Mouse (Mus musculus) right cerebral cortex, postnatal 4 days (tissue): ENCODE measurements at regions not wholly inside any gene's neighbourhood (a gene's known extent, or its start where the extent isn't known, plus 50 kb on each side); places are given as distances from the start of the nearest gene placed in this dataset.
A peak's percentile ranks its signal among the peaks of the same experiment; 100 is the strongest.
"Not testable (repeated sequence)": the region's sequence is repeated elsewhere in the genome, so short reads cannot be mapped to it uniquely, and the experiment has no call there.

Experiments
- DNase-seq: peaks from one replicate; pipeline ENCODE4 v3.0.0-alpha.2; 2022

GRCm38 (mm10) chr1:23316288-23316687 lies 81.3 kb downstream of the Ogfrl1 start:
- not testable (repeated sequence) for DNase-seq

- DNase-seq, result not testable (repeated sequence)
These were observed 82.7 kb downstream of the Ogfrl1 start for GRCm38 (mm10) chr1:23314863-23315262.

DNA sequence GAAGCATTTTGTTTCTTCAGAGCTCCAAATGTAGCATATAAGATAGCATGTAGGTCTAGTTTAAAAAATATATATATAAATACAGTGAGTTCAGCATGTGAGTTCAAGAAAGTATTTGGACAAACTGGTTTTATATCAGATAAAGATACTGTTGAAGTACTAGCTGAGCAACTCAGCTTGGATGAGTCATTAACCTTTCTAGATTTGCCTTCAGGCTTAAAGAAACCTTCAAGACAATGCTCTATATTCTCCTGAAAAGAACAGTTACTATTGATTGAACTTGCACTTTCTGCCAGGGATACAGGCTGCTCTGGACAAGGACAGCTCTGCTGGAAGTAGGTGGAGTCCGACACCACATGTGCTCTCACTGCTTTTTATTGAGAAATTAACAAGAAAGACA lies 104.9 kb downstream of the Ogfrl1 start:
- no peak for DNase-seq

- peak; percentile 47 for DNase-seq
These were observed 110.8 kb downstream of the Ogfrl1 start for GRCm38 (mm10) chr1:23286741-23287140.

DNA sequence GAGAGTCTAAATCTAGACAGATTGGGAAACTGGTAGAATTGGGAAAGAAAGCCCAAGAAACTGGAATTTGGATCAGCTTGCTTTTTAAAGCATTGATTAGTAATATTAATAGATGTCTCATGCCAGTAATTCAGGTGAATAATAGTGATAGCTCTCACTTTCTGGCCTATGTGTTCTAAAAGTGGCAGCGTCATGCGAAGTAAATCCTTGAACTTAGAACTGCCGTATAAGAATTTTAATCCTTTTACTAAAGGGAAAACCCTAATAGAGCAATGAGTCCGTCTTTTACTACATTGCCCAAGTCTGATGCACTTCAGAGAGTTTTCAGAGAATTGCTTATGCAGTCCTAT lies 114.7 kb downstream of the Ogfrl1 start:
- no peak for DNase-seq

- no peak for DNase-seq
These were observed 115.2 kb downstream of the Ogfrl1 start for GRCm38 (mm10) chr1:23282215-23282869.

DNA sequence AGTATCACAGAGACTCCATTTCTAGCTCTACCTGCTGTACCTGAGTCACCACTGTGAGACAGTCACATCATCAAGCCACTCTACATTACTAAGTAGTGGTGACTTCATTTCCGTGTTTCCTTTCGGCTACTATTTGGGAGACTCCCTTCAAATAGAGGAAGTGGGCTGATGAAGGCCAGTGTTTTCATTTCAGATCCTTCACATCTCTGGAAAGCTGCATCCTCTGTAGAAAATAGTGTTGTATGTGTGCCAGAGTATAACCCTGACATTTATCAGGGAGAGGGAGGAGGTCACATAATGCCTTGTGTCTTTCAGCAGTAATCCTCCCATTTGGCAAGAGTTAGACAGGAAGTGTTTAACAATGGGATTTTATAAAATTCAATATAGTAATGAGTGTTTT lies 117.7 kb downstream of the Ogfrl1 start:
- DNase-seq, result no peak

GRCm38 (mm10) chr1:23272077-23272476 lies 125.5 kb downstream of the Ogfrl1 start:
- DNase-seq, result no peak

GRCm38 (mm10) chr1:23270910-23271822 lies 126.4 kb downstream of the Ogfrl1 start:
- no peak for DNase-seq

- no peak for DNase-seq
These were observed 129.5 kb downstream of the Ogfrl1 start for GRCm38 (mm10) chr1:23268062-23268461.

GRCm38 (mm10) chr1:23265556-23266232 lies 131.9 kb downstream of the Ogfrl1 start:
- no peak for DNase-seq

- no peak for DNase-seq
These were observed 133.3 kb downstream of the Ogfrl1 start for GRCm38 (mm10) chr1:23264251-23264650.

GRCm38 (mm10) chr1:23263798-23264197 lies 133.8 kb downstream of the Ogfrl1 start:
- DNase-seq, result no peak

DNA sequence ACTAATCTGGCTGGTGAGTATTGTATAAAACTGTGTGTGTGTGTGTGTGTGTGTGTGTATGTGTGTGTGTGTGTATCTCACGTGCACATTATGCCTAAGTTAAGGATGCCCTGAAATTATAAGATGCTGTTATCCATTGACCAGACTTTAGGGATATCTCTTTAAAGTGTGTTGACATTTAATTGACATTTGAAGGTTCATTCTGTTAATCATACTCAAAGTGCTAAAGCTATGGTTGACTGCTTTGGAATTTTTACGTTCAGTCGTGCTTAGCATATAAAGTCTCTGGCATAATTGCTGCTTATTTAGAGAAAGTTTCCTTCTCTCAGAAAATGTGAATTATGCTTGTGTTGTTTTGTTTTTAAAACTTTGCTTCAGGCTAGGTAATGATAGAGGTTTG lies 135.9 kb downstream of the Ogfrl1 start:
- no peak for DNase-seq

GRCm38 (mm10) chr1:23257306-23257895 lies 140.2 kb downstream of the Ogfrl1 start:
- DNase-seq, result no peak

DNA sequence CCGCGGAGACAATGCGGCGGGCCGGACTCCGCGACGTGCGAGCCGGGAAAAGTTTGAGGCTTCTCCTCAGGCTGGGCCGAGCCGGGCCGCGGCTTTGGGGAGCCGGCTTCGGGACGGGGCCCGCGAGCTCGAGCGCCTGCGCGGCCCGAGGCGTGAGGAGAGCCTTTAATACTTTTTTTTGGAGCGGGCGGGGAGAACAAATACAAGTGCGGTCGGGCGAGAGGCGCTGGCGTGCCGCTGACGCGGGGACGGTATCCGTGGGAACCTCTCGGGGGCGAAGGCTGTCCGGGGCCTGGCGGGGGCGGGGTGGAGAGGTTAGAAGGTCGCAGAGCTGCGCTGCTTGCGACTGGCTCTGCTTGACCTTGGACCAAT lies 141.0 kb downstream of the Ogfrl1 start:
- peak; percentile 62 for DNase-seq

DNA sequence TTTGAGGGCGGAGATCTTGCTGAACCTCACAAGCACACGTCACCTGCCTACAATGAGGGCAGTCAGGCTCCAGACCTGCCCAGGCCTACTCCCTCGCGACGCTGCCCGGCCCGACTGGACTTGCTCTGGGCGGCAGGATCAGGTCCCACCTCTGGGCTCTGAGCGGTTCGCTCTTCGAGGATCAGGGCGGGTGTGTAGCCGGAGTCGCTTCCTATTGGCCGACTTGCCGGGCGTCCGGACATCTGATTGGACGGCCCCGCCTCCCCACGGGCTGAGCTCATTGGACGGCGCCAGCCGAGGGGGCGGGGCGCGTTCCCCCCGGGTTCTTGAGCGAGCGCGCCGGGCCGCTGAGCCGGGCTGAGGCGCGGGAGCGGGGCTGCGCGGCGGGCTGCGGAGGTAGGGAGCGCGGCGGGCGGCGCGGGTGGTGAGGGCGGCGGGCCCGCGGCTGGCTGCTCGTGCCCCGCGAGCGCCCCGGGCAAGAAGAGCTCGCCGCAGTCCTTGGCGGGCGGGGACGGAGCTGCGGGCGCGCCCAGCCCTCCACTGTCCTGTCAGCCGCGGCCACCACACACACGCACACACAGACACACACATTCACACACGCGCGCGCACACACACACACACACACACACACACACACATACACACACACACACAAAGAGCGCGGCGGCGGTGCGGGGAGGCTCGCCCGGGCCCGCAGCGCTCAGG lies 141.5 kb downstream of the Ogfrl1 start:
- peak; percentile 97 for DNase-seq

- no peak for DNase-seq
These were observed 143.3 kb downstream of the Ogfrl1 start for GRCm38 (mm10) chr1:23254235-23254634.

DNA sequence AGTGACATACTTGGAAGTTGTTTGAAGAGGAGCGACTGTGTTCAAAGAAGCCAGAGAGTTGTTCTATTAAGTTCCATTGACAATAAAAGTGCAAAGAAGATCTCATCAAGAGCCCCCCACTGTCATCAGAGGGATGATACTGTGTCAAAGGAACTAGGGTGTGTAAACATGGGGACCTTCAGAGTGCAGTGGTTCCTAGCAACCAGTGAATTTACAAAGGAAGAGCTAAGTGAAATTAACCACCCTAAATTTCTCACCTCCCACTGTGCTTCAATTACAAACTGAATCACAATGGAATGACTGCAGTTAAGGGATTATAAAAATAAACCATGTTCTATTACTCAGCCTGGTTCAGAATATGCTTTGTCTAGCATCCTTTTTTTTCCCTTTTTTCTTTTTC lies 129.5 kb upstream of the 4933415F23Rik start:
- no peak for DNase-seq

- DNase-seq, result no peak
These were observed 126.4 kb upstream of the 4933415F23Rik start for GRCm38 (mm10) chr1:23228478-23228877.

GRCm38 (mm10) chr1:23214462-23215158 lies 112.6 kb upstream of the 4933415F23Rik start:
- peak; percentile 8 for DNase-seq

GRCm38 (mm10) chr1:23207843-23208242 lies 105.8 kb upstream of the 4933415F23Rik start:
- no peak for DNase-seq
